Mouse (Mus musculus): ENCODE measurements at regions not wholly inside any gene's neighbourhood (a gene's known extent, or its start where the extent isn't known, plus 50 kb on each side); places are given as distances from the start of the nearest gene placed in this dataset.

- WGBS = 86% methylated on average over 4 of the region's 4 CpGs
- Histone ChIP-seq H3K27ac (no peak overlapping the region), H3K4me3 (replicated peaks) (no peak overlapping the region), H3K4me2 (no peak overlapping the region), H3K9ac (replicated peaks) (no peak overlapping the region), H3K9me3 (no peaks in the 10 kb centered on the region), H3K36me3 (no peaks in the 10 kb centered on the region), H3K27me3 (no peaks in the 10 kb centered on the region), H3K4me1 (replicated peaks) (no peaks in the 10 kb centered on the region)
- ATAC-seq (ENCODE audit: insufficient number of reproducible peaks, insufficient read depth, low FRiP score, low TSS enrichment, low read depth) = no peak
Measured at GRCm38 (mm10) chr13:52179977-52180376, 333.5 kb downstream of the Gadd45g start.

- Histone ChIP-seq H3K4me3 (replicated peaks) (no peak overlapping the region), H3K36me3 (no peaks in the 10 kb centered on the region), H3K27ac (no peak overlapping the region), H3K4me2 (no peak overlapping the region), H3K9ac (replicated peaks) (no peak overlapping the region), H3K9me3 (no peaks in the 10 kb centered on the region), H3K4me1 (replicated peaks) (no peaks in the 10 kb centered on the region), H3K27me3 (no peaks in the 10 kb centered on the region; the same call in 1 of the 2 replicates)
- WGBS = 60% methylated on average over 5 of the region's 5 CpGs
- ATAC-seq (ENCODE audit: insufficient number of reproducible peaks, insufficient read depth, low FRiP score, low TSS enrichment, low read depth) = no peak
Measured at GRCm38 (mm10) chr13:52183635-52184034, 337.2 kb downstream of the Gadd45g start.

- no peak for ATAC-seq (ENCODE audit: insufficient number of reproducible peaks, insufficient read depth, low FRiP score, low TSS enrichment, low read depth)
- no peak overlapping the region for H3K4me2 ChIP-seq
- no peaks in the 10 kb centered on the region for H3K9me3 ChIP-seq
- no peaks in the 10 kb centered on the region; the same call in 1 of the 2 replicates for H3K27me3 ChIP-seq
- H3K4me1 ChIP-seq (replicated peaks) = no peaks in the 10 kb centered on the region
- no peak overlapping the region for H3K9ac ChIP-seq (replicated peaks)
- WGBS = 68% methylated on average over 1 of the region's 1 CpGs
- no peak overlapping the region for H3K27ac ChIP-seq
- H3K4me3 ChIP-seq (replicated peaks) = no peak overlapping the region
- H3K36me3 ChIP-seq = no peaks in the 10 kb centered on the region
Measured at GRCm38 (mm10) chr13:52185574-52185973, 339.1 kb downstream of the Gadd45g start.

GRCm38 (mm10) chr13:52187841-52188604 lies 341.5 kb downstream of the Gadd45g start:
- ATAC-seq (ENCODE audit: insufficient number of reproducible peaks, insufficient read depth, low FRiP score, low TSS enrichment, low read depth) = no peak
- Histone ChIP-seq H3K9me3 (no peaks in the 10 kb centered on the region), H3K27me3 (no peaks in the 10 kb centered on the region; the same call in 1 of the 2 replicates), H3K36me3 (no peaks in the 10 kb centered on the region), H3K27ac (no peak overlapping the region), H3K4me2 (no peak overlapping the region), H3K9ac (replicated peaks) (no peak overlapping the region), H3K4me3 (replicated peaks) (no peak overlapping the region), H3K4me1 (replicated peaks) (no peaks in the 10 kb centered on the region)
- 89% methylated on average over 8 of the region's 8 CpGs for WGBS

GRCm38 (mm10) chr13:52188605-52189003 lies 342.1 kb downstream of the Gadd45g start:
- 79% methylated on average over 2 of the region's 2 CpGs for WGBS

GRCm38 (mm10) chr13:52189382-52189923 lies 341.6 kb downstream of the Diras2 start:
- H3K27ac ChIP-seq = no peak overlapping the region
- no peaks in the 10 kb centered on the region; the same call in 1 of the 2 replicates for H3K27me3 ChIP-seq
- H3K4me3 ChIP-seq (replicated peaks) = no peak overlapping the region
- H3K9ac ChIP-seq (replicated peaks) = no peak overlapping the region
- ATAC-seq (ENCODE audit: insufficient number of reproducible peaks, insufficient read depth, low FRiP score, low TSS enrichment, low read depth) = no peak
- H3K36me3 ChIP-seq = no peaks in the 10 kb centered on the region
- no peak overlapping the region for H3K4me2 ChIP-seq
- 79% methylated on average over 10 of the region's 10 CpGs for WGBS
- H3K4me1 ChIP-seq (replicated peaks) = peaks cover 11% of the 10 kb centered on the region; the same call in 1 of the 2 replicates
- no peaks in the 10 kb centered on the region for H3K9me3 ChIP-seq

More at GRCm38 (mm10) chr13:52188605-52189003, 342.1 kb downstream of the Gadd45g start:
- Histone ChIP-seq H3K9ac (replicated peaks) (no peak overlapping the region), H3K4me3 (replicated peaks) (no peak overlapping the region), H3K4me2 (no peak overlapping the region), H3K9me3 (no peaks in the 10 kb centered on the region), H3K27ac (no peak overlapping the region), H3K4me1 (replicated peaks) (peaks cover 5% of the 10 kb centered on the region; the same call in 1 of the 2 replicates), H3K36me3 (no peaks in the 10 kb centered on the region), H3K27me3 (no peaks in the 10 kb centered on the region; the same call in 1 of the 2 replicates)
- ATAC-seq (ENCODE audit: insufficient number of reproducible peaks, insufficient read depth, low FRiP score, low TSS enrichment, low read depth) = no peak

GRCm38 (mm10) chr13:52190256-52190655 lies 340.8 kb downstream of the Diras2 start:
- Histone ChIP-seq H3K4me3 (replicated peaks) (no peak overlapping the region), H3K4me1 (replicated peaks) (peaks cover 11% of the 10 kb centered on the region; the same call in 1 of the 2 replicates), H3K4me2 (no peak overlapping the region), H3K9me3 (no peaks in the 10 kb centered on the region), H3K9ac (replicated peaks) (no peak overlapping the region), H3K36me3 (no peaks in the 10 kb centered on the region), H3K27ac (no peak overlapping the region), H3K27me3 (no peaks in the 10 kb centered on the region; the same call in 1 of the 2 replicates)
- 79% methylated on average over 9 of the region's 9 CpGs for WGBS
- no peak for ATAC-seq (ENCODE audit: insufficient number of reproducible peaks, insufficient read depth, low FRiP score, low TSS enrichment, low read depth)

GRCm38 (mm10) chr13:52190848-52191590 lies 340.1 kb downstream of the Diras2 start:
- Histone ChIP-seq H3K27ac (no peak overlapping the region), H3K27me3 (no peaks in the 10 kb centered on the region), H3K9me3 (no peaks in the 10 kb centered on the region), H3K4me3 (replicated peaks) (no peak overlapping the region), H3K4me2 (no peak overlapping the region), H3K9ac (replicated peaks) (no peak overlapping the region), H3K4me1 (replicated peaks) (peaks cover 11% of the 10 kb centered on the region; the same call in 1 of the 2 replicates), H3K36me3 (no peaks in the 10 kb centered on the region)
- WGBS = 90% methylated on average over 15 of the region's 15 CpGs
- no peak for ATAC-seq (ENCODE audit: insufficient number of reproducible peaks, insufficient read depth, low FRiP score, low TSS enrichment, low read depth)

- Histone ChIP-seq H3K4me3 (replicated peaks) (no peak overlapping the region), H3K27ac (no peak overlapping the region), H3K9me3 (no peaks in the 10 kb centered on the region), H3K27me3 (no peaks in the 10 kb centered on the region), H3K36me3 (no peaks in the 10 kb centered on the region), H3K9ac (replicated peaks) (no peak overlapping the region), H3K4me2 (no peak overlapping the region), H3K4me1 (replicated peaks) (peaks cover 11% of the 10 kb centered on the region; the same call in 1 of the 2 replicates)
- no peak for ATAC-seq (ENCODE audit: insufficient number of reproducible peaks, insufficient read depth, low FRiP score, low TSS enrichment, low read depth)
- WGBS = 82% methylated on average over 5 of the region's 5 CpGs
Measured at GRCm38 (mm10) chr13:52196917-52197316, 334.2 kb downstream of the Diras2 start.

GRCm38 (mm10) chr13:52198649-52199348 lies 332.3 kb downstream of the Diras2 start:
- no peak overlapping the region for H3K4me3 ChIP-seq (replicated peaks)
- ATAC-seq (ENCODE audit: insufficient number of reproducible peaks, insufficient read depth, low FRiP score, low TSS enrichment, low read depth) = no peak
- H3K9ac ChIP-seq (replicated peaks) = no peak overlapping the region
- H3K4me2 ChIP-seq = no peak overlapping the region
- WGBS = 87% methylated on average over 7 of the region's 7 CpGs
- peaks cover 4% of the 10 kb centered on the region; the same call in 1 of the 2 replicates for H3K4me1 ChIP-seq (replicated peaks)
- no peaks in the 10 kb centered on the region for H3K27me3 ChIP-seq
- H3K9me3 ChIP-seq = no peaks in the 10 kb centered on the region
- no peak overlapping the region for H3K27ac ChIP-seq
- no peaks in the 10 kb centered on the region for H3K36me3 ChIP-seq

GRCm38 (mm10) chr13:52202372-52202771 lies 328.7 kb downstream of the Diras2 start:
- WGBS = 70% methylated on average over 1 of the region's 1 CpGs

More at GRCm38 (mm10) chr13:52202372-52202771, 328.7 kb downstream of the Diras2 start:
- Histone ChIP-seq H3K27ac (no peak overlapping the region), H3K4me2 (no peak overlapping the region), H3K9ac (replicated peaks) (no peak overlapping the region), H3K27me3 (no peaks in the 10 kb centered on the region), H3K4me3 (replicated peaks) (no peak overlapping the region), H3K4me1 (replicated peaks) (no peaks in the 10 kb centered on the region), H3K36me3 (no peaks in the 10 kb centered on the region), H3K9me3 (no peaks in the 10 kb centered on the region)
- ATAC-seq (ENCODE audit: insufficient number of reproducible peaks, insufficient read depth, low FRiP score, low TSS enrichment, low read depth) = no peak

All from limb, embryonic 12.5 days (tissue).